Mouse (Mus musculus) cortical plate, adult 2 months (tissue): ENCODE results near the gene Adgrl1.

Experiments
- CTCF ChIP-seq: fragments of 200-500 bp; IDR thresholded peaks from 2 replicates; pipeline ENCODE4 v1.5.1; 2011; ENCODE audit warnings: mild to moderate bottlenecking, control low read depth, low read length; ENCODE audit not compliant: insufficient read depth; ENCODE audit errors: extremely low read depth
- POLR2A ChIP-seq: fragments of 200-500 bp; IDR thresholded peaks from 2 replicates; pipeline ENCODE4 v1.6.1; 2011; ENCODE audit warnings: mild to moderate bottlenecking, low read length, control low read depth; ENCODE audit not compliant: insufficient read depth; ENCODE audit errors: extremely low read depth

- TF ChIP-seq CTCF (no peak), POLR2A (no peak)
Observed at GRCm38 (mm10) chr8:83896461-83896860, 3.4 kb upstream of the Adgrl1 start.
